Mouse (Mus musculus): ENCODE data around the gene 1700030J22Rik. TPM values are rescaled to one million over a fixed set of nuclear protein-coding genes. Genes with fewer than 3 reads are reported as not detected.
A peak's percentile ranks its signal among the peaks of the same experiment; 100 is the strongest.

1700030J22Rik gene
- polyA plus RNA-seq, 1 experiment from 2014 or later: 5.6 TPM

DNA sequence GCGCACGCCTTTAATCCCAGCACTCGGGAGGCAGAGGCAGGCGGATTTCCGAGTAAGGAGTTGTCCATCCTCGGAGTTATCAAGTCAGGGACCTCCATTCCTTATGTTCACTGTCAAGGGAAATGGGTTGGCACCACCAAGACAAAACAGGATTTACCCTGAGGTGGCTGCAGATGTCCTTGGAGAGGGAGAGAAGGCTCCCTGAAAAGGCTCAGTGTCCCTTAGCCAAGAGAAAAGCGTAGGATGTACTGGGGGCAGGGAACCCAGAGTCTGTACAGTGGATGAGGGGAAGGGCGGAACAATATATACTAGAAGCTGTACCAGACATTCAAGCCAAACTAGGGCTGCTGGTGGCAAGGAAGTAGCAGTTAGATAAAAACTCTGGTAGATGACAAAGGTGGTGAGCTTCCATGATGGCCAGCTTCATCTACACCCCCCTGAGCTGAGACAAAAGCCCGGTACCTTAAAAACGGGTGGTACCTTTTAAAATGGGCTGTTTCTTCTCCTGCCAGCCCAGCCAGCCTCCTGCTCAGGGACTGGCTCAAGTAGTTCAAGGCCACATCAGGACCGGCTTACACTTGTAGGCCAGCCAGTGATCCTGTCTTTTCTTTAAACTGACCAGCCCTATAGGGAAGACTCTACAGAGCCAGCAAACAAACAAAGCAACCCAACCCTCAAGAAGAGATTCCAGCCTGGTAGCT lies 15.4 kb upstream of the 1700030J22Rik start:
- Histone ChIP-seq H3K4me2 (ENCODE audit: low read length) (peak overlapping the region; percentile 81), H3K4me1 (ENCODE audit: control insufficient read depth, insufficient read depth, low read length) (peaks cover 7% of the 10 kb centered on the region; the same call in 1 of the 2 replicates), H3K9ac (replicated peaks; ENCODE audit: low read length) (no peak overlapping the region), H3K27me3 (ENCODE audit: control insufficient read depth, insufficient read depth, low read length) (no peaks in the 10 kb centered on the region), H3K9me3 (ENCODE audit: control insufficient read depth, low read length) (no peaks in the 10 kb centered on the region), H3K36me3 (ENCODE audit: control insufficient read depth, insufficient read depth, low read length) (no peaks in the 10 kb centered on the region), H3K4me3 (replicated peaks; ENCODE audit: low read depth, low read length) (peak overlapping the region; percentile 63), H3K27ac (replicated peaks; ENCODE audit: low read depth, low read length) (no peak overlapping the region)
- ATAC-seq (ENCODE audit: low FRiP score, low TSS enrichment) (no peak), DNase-seq (no peak)
- 65% methylated on average over 11 of the region's 11 CpGs for WGBS

DNA sequence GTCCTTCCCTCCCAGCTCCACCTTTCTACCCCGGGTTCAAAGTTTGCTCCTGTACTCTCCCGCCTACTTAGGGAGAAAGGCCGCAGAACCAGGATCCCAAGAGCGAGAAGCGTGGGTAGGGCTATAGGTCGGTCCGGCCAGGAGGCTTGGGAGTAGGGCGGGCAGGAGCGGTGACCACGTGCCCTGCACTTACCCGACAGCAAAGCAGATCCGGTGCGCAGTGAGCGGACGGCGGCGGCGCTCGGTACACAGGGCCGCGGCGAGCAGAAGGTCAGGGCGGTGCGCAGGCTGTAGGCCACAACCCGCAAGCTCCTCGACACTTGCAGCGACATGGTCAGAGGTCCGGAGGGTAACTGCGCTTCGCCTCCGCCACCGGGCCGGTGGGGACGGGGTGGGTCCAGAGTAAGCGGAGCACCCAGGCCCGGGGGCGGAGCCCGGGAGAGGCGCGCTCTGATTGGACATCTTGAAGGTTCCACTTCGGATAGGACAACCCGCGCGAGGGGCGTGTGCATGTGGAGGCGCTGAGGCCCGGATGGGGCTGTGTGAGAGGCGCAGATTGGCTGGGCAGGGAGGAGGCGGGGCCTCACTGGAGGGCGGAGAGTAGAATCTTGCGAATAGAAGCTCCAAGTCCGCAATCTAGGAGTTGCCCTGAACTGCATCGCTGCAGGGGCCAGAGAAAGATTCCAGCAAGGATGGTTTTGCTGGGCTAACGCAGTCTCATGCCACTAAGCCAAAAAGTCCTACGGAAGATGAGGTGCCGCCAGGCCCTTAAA lies 14.5 kb upstream of the 1700030J22Rik start, which contains the start of gene Gcsh:
Gene Gcsh (minus strand): TSS at position 443 of the 773 bp plus-strand sequence.
- under 1% methylated on average over 56 of the region's 56 CpGs for WGBS
- no peaks in the 10 kb centered on the region for H3K36me3 ChIP-seq (ENCODE audit: control insufficient read depth, insufficient read depth, low read length)
- H3K27ac ChIP-seq (replicated peaks; ENCODE audit: low read depth, low read length): no peak within 1 kb of the TSS
- H3K4me3 ChIP-seq (replicated peaks; ENCODE audit: low read depth, low read length): peak within 1 kb of the TSS; percentile 63
- H3K27me3 ChIP-seq (ENCODE audit: control insufficient read depth, insufficient read depth, low read length): no peaks in the 10 kb centered on the region
- peak within 1 kb of the TSS; percentile 55 for H3K9ac ChIP-seq (replicated peaks; ENCODE audit: low read length)
- H3K4me2 ChIP-seq (ENCODE audit: low read length): peak within 1 kb of the TSS; percentile 81
- H3K4me1 ChIP-seq (ENCODE audit: control insufficient read depth, insufficient read depth, low read length): peaks cover 7% of the 10 kb centered on the region; the same call in 1 of the 2 replicates
- DNase-seq (peak; percentile 99), ATAC-seq (ENCODE audit: low FRiP score, low TSS enrichment) (peak; percentile 100)
- no peaks in the 10 kb centered on the region for H3K9me3 ChIP-seq (ENCODE audit: control insufficient read depth, low read length)

DNA sequence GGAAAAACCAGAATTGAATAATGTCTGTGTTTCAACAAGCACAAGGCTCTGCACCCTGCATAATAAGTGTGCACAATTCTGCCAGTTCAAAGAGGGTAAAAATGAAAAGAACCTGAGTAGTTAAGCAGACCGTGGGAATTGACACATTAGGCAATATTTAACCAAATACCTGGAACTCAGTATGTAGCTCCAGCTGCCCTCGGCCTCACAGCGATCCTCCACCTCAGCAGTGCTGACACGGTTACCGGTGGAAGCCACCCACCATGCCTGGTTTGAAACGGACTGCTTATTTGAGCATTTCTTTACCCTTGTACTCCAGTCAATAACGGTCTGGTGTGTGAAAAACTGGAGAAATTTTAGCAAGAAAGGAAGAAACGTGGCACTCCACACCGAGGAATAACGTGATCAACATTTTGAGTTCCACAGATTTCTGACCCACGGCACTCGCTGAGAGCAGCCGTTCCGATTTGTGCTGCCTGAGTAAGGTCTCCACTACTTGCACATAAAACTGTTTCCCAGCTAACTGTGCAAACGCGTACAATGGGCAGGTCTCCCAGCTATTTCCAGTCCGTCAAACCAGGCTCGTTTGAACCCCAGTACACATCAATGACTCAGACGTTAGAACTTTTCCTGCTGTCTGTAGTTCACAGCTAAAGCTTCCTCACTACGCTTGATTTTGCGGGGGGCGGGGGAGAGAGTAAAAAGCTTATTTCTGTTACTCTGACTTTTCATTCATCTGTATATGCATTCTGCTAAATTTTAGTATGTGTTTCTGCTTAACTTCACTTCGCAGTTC lies 13.6 kb upstream of the 1700030J22Rik start:
- Histone ChIP-seq H3K36me3 (ENCODE audit: control insufficient read depth, insufficient read depth, low read length) (0 out of 2 replicates have a peak, but pooled peaks cover under 1% of the 10 kb centered on the region), H3K4me1 (ENCODE audit: control insufficient read depth, insufficient read depth, low read length) (peaks cover 7% of the 10 kb centered on the region; the same call in 1 of the 2 replicates), H3K27me3 (ENCODE audit: control insufficient read depth, insufficient read depth, low read length) (no peaks in the 10 kb centered on the region), H3K9ac (replicated peaks; ENCODE audit: low read length) (peak overlapping the region; percentile 55), H3K27ac (replicated peaks; ENCODE audit: low read depth, low read length) (no peak overlapping the region), H3K4me3 (replicated peaks; ENCODE audit: low read depth, low read length) (peak overlapping the region; percentile 63), H3K9me3 (ENCODE audit: control insufficient read depth, low read length) (no peaks in the 10 kb centered on the region), H3K4me2 (ENCODE audit: low read length) (peak overlapping the region; percentile 81)
- peak; percentile 13 for DNase-seq
- ATAC-seq (ENCODE audit: low FRiP score, low TSS enrichment): no peak
- WGBS: 13% methylated on average over 23 of the region's 23 CpGs

DNA sequence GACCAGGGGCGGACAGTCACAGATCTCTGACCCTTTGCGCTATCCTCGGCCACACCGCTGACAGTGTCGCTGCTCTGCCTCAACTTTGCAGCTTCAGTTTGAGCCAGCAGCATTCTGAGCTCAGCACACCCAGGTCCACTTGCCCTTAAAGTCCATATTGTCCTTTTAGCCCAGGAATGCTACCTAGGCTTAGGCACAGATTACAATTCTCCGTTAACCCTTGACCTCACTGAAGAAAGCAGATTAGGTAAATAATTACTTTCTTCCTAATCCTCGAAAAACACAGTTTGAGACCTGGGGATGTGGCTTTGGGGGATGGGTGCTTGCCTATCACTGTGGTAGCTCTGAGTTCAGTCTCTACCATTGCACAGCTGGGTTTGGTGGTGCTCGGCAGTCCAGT lies 12.5 kb upstream of the 1700030J22Rik start:
- no peak overlapping the region for H3K9ac ChIP-seq (replicated peaks; ENCODE audit: low read length)
- DNase-seq (no peak), ATAC-seq (ENCODE audit: low FRiP score, low TSS enrichment) (no peak)
- H3K36me3 ChIP-seq (ENCODE audit: control insufficient read depth, insufficient read depth, low read length): 0 out of 2 replicates have a peak, but pooled peaks cover 7% of the 10 kb centered on the region
- H3K27ac ChIP-seq (replicated peaks; ENCODE audit: low read depth, low read length): no peak overlapping the region
- 82% methylated on average over 8 of the region's 8 CpGs for WGBS
- no peak overlapping the region for H3K4me2 ChIP-seq (ENCODE audit: low read length)
- H3K9me3 ChIP-seq (ENCODE audit: control insufficient read depth, low read length): no peaks in the 10 kb centered on the region
- no peaks in the 10 kb centered on the region for H3K27me3 ChIP-seq (ENCODE audit: control insufficient read depth, insufficient read depth, low read length)
- H3K4me1 ChIP-seq (ENCODE audit: control insufficient read depth, insufficient read depth, low read length): peaks cover 7% of the 10 kb centered on the region; the same call in 1 of the 2 replicates
- H3K4me3 ChIP-seq (replicated peaks; ENCODE audit: low read depth, low read length): no peak overlapping the region

DNA sequence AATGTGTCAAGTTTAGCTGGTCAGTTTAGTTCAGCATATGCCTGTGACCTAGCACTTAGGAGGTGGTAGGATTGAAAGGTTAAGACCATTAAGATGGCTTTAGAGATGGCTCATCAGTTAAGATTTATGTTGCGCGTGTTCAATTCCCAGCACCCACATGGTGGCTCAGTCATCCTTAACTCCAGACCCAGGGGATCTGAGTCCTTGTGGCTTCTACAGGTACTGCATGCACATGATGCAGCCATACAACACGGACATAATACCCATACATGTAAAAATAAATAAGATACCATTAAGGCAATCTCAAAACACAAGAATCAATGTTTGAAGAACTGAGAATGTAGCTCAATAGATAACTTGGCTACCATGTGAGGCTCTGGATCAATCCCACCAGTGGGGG lies 11.1 kb upstream of the 1700030J22Rik start:
- Histone ChIP-seq H3K9me3 (ENCODE audit: control insufficient read depth, low read length) (no peaks in the 10 kb centered on the region), H3K4me2 (ENCODE audit: low read length) (no peak overlapping the region), H3K4me3 (replicated peaks; ENCODE audit: low read depth, low read length) (no peak overlapping the region), H3K9ac (replicated peaks; ENCODE audit: low read length) (no peak overlapping the region), H3K4me1 (ENCODE audit: control insufficient read depth, insufficient read depth, low read length) (peaks cover 7% of the 10 kb centered on the region; the same call in 1 of the 2 replicates), H3K27me3 (ENCODE audit: control insufficient read depth, insufficient read depth, low read length) (no peaks in the 10 kb centered on the region), H3K36me3 (ENCODE audit: control insufficient read depth, insufficient read depth, low read length) (0 out of 2 replicates have a peak, but pooled peaks cover 7% of the 10 kb centered on the region), H3K27ac (replicated peaks; ENCODE audit: low read depth, low read length) (no peak overlapping the region)
- ATAC-seq (ENCODE audit: low FRiP score, low TSS enrichment) (no peak), DNase-seq (no peak)
- over 99% methylated on average over 3 of the region's 3 CpGs for whole genome bisulfite sequencing

DNA sequence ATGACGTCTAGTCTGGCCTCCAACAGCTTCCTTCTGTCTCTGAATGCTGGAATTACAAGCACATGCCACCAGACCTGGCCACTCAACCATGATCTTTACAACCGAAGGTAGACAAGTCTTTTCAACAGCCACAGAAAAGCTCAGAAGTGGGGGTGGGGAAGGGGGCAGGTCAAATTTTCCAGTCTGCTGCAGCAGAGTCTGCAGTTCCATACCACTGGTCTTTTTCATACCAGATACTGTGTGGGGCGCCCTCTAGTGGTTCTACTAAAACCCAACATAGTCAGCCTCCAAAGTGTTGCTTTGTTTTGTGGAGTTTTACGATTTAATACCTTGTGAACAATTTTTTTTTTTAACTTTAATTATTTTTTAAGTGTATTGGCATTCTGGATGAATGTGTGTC lies 1.4 kb upstream of the 1700030J22Rik start:
- no peak for ATAC-seq (ENCODE audit: low FRiP score, low TSS enrichment)

DNA sequence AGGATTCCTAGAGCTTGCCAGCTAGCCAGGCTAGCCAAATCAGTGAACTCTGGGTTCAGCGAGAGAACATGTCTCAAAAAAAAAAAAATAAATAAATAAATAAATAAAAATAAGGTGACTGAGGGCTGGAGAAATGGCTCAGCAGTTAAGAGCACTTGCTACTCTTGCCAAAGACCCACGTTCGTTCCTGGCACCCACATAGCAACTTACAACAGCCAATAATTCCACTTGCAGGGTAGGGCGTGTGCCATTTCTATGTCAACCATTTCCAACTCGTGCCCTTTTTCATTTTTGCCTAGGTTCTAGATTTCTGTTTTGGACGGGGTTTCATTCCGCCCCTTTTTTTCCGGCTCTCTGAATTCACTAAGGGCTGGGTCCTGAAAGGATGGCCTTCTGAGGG lies 707 bp downstream of the 1700030J22Rik start:
- 33% methylated on average over 8 of the region's 8 CpGs for WGBS
- ATAC-seq (ENCODE audit: low FRiP score, low TSS enrichment): no peak
- no peaks in the 10 kb centered on the region for H3K9me3 ChIP-seq (ENCODE audit: control insufficient read depth, low read length)
- peak overlapping the region; percentile 77 for H3K4me3 ChIP-seq (replicated peaks; ENCODE audit: low read depth, low read length)
- peaks cover 7% of the 10 kb centered on the region for H3K4me1 ChIP-seq (ENCODE audit: control insufficient read depth, insufficient read depth, low read length)
- H3K9ac ChIP-seq (replicated peaks; ENCODE audit: low read length): peak overlapping the region; percentile 50; the same call in 1 of the 2 replicates
- DNase-seq: no peak
- H3K27ac ChIP-seq (replicated peaks; ENCODE audit: low read depth, low read length): peak overlapping the region; percentile 52; the same call in 1 of the 2 replicates
- H3K4me2 ChIP-seq (ENCODE audit: low read length): peak overlapping the region; percentile 77
- peaks cover 3% of the 10 kb centered on the region; the same call in 1 of the 2 replicates for H3K36me3 ChIP-seq (ENCODE audit: control insufficient read depth, insufficient read depth, low read length)
- H3K27me3 ChIP-seq (ENCODE audit: control insufficient read depth, insufficient read depth, low read length): no peaks in the 10 kb centered on the region

More for the DNA sequence above, 1.4 kb upstream of the 1700030J22Rik start:
- H3K4me1 ChIP-seq (ENCODE audit: control insufficient read depth, insufficient read depth, low read length): peaks cover 7% of the 10 kb centered on the region
- DNase-seq: peak; percentile 87
- H3K9me3 ChIP-seq (ENCODE audit: control insufficient read depth, low read length): no peaks in the 10 kb centered on the region
- H3K27me3 ChIP-seq (ENCODE audit: control insufficient read depth, insufficient read depth, low read length): no peaks in the 10 kb centered on the region
- no peak overlapping the region for H3K9ac ChIP-seq (replicated peaks; ENCODE audit: low read length)
- H3K4me2 ChIP-seq (ENCODE audit: low read length): no peak overlapping the region
- H3K36me3 ChIP-seq (ENCODE audit: control insufficient read depth, insufficient read depth, low read length): peaks cover 8% of the 10 kb centered on the region
- H3K4me3 ChIP-seq (replicated peaks; ENCODE audit: low read depth, low read length): no peak overlapping the region
- no peak overlapping the region for H3K27ac ChIP-seq (replicated peaks; ENCODE audit: low read depth, low read length)
- WGBS: 12% methylated on average over 4 of the region's 4 CpGs

DNA sequence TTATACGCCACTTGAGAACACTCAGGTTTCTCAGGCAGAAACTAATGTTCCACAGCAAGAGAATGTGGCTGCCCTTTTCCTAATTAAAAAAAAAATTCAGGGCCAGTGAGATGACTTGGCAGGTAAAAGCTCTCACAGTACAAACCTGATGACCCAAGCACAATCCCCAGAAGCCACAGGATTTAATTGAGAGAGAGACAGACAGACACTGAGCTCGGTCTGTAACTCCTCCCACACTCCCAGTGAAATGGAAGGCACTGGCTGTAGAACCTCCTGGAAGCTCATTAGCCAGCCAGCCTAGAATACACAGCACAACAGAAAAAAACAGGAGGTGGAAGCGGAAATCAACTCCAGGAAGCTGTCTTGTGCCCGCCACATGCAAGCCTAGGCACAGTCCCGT lies 3.2 kb downstream of the 1700030J22Rik start:
- H3K36me3 ChIP-seq (ENCODE audit: control insufficient read depth, insufficient read depth, low read length): 0 out of 2 replicates have a peak, but pooled peaks cover 8% of the 10 kb centered on the region
- DNase-seq (no peak), ATAC-seq (ENCODE audit: low FRiP score, low TSS enrichment) (no peak)
- no peak overlapping the region for H3K9ac ChIP-seq (replicated peaks; ENCODE audit: low read length)
- peaks cover 7% of the 10 kb centered on the region for H3K4me1 ChIP-seq (ENCODE audit: control insufficient read depth, insufficient read depth, low read length)
- no peaks in the 10 kb centered on the region for H3K9me3 ChIP-seq (ENCODE audit: control insufficient read depth, low read length)
- H3K27ac ChIP-seq (replicated peaks; ENCODE audit: low read depth, low read length): no peak overlapping the region
- no peak overlapping the region for H3K4me2 ChIP-seq (ENCODE audit: low read length)
- H3K4me3 ChIP-seq (replicated peaks; ENCODE audit: low read depth, low read length): no peak overlapping the region
- no peaks in the 10 kb centered on the region for H3K27me3 ChIP-seq (ENCODE audit: control insufficient read depth, insufficient read depth, low read length)
- 73% methylated on average over 5 of the region's 5 CpGs for WGBS

Measured in midbrain, embryonic 14.5 days (tissue).